Mouse (Mus musculus) left cerebral cortex, postnatal 25 days (tissue): Measurements from ENCODE around the gene Gna15. TPM values are rescaled to one million over a fixed set of nuclear protein-coding genes. Genes with fewer than 3 reads are reported as not detected.

Experiments used
- DNase-seq, 2 experiments: peaks; one replicate each; pipeline ENCODE4 v3.0.0; 2022; ENCODE audit warnings: low spot score in 2 of 2, mixed read lengths in 1 of 2
- intact Hi-C: fragments of 180-260 bp; cut with DNase I; formaldehyde crosslinking; loops from one replicate; pipeline ENCODE4 v1.15.1; 2025
- total RNA-seq, 2 experiments: library from RNA; stranded (reverse); gene quantifications; 2 replicates each; pipeline ENCODE4 v1.2.3; 2021

The Gna15 gene
- total RNA-seq, 2 experiments from 2014 or later, result 2.0 to 3.1 TPM

GRCm38 (mm10) chr10:81484441-81485059 lies 39.5 kb downstream of the Gna15 start:
- peak in 1 of 2 experiments; percentile 70 for DNase-seq

GRCm38 (mm10) chr10:81483983-81484382 lies 40.0 kb downstream of the Gna15 start:
- intact Hi-C loops, result loop anchor here (2.0 kb wide), 1 partner anchor 15 kb away; no protein-coding TSS in a partner anchor
- peak in 1 of 2 experiments; percentile 71 for DNase-seq

More at GRCm38 (mm10) chr10:81484441-81485059, 39.5 kb downstream of the Gna15 start:
- intact Hi-C loops, result no loop called here

- intact Hi-C loops, result loop anchor here (2.0 kb wide), 1 partner anchor 14 kb away; no protein-coding TSS in a partner anchor
- peak; percentile 69 to 79 for DNase-seq
These were observed 41.5 kb downstream of the Gna15 start, which contains the start of gene Celf5 for GRCm38 (mm10) chr10:81482533-81482889. Gene Celf5, minus strand, starts transcription at chr10:81482709.

- no peak for DNase-seq
- intact Hi-C loops, result loop anchor here (2.0 kb wide), 1 partner anchor 13 kb away; no protein-coding TSS in a partner anchor
These were observed 42.2 kb downstream of the Gna15 start for GRCm38 (mm10) chr10:81481605-81482532.

GRCm38 (mm10) chr10:81474461-81474860 lies 49.6 kb downstream of the Gna15 start:
- intact Hi-C loops, result no loop called here
- DNase-seq, result no peak

- intact Hi-C loops, result no loop called here
These were observed 51.0 kb downstream of the Gna15 start for GRCm38 (mm10) chr10:81473003-81473451.

GRCm38 (mm10) chr10:81472403-81473002 lies 51.5 kb downstream of the Gna15 start:
- intact Hi-C loops, result no loop called here
- no peak for DNase-seq

More at GRCm38 (mm10) chr10:81473003-81473451, 51.0 kb downstream of the Gna15 start:
- DNase-seq, result peak; percentile 92 to 98

GRCm38 (mm10) chr10:81470454-81470853 lies 53.6 kb downstream of the Gna15 start:
- DNase-seq, result peak in 1 of 2 experiments; percentile 77
- intact Hi-C loops, result no loop called here

- DNase-seq, result peak; percentile 66 to 96
- intact Hi-C loops, result loop anchor here (2.0 kb wide), 1 partner anchor 14 kb away; the partner anchor contains the start of gene Celf5
These were observed 54.8 kb downstream of the Gna15 start for GRCm38 (mm10) chr10:81469253-81469652.

GRCm38 (mm10) chr10:81467670-81468235 lies 56.3 kb downstream of the Gna15 start:
- intact Hi-C loops, result loop anchor here (2.0 kb wide), 1 partner anchor 15 kb away; the partner anchor contains the start of gene Celf5
- DNase-seq, result peak in 1 of 2 experiments; percentile 68

GRCm38 (mm10) chr10:81466881-81467280 lies 57.1 kb downstream of the Gna15 start:
- no peak for DNase-seq
- intact Hi-C loops, result no loop called here

GRCm38 (mm10) chr10:81466066-81466465 lies 58.0 kb downstream of the Gna15 start:
- intact Hi-C loops, result no loop called here
- no peak for DNase-seq

GRCm38 (mm10) chr10:81465265-81465645 lies 58.8 kb downstream of the Gna15 start:
- DNase-seq, result no peak
- intact Hi-C loops, result no loop called here

- intact Hi-C loops, result no loop called here
- no peak for DNase-seq
These were observed 59.4 kb downstream of the Gna15 start for GRCm38 (mm10) chr10:81464405-81465264.

GRCm38 (mm10) chr10:81463531-81463930 lies 60.5 kb downstream of the Gna15 start:
- intact Hi-C loops, result no loop called here
- DNase-seq, result no peak

- intact Hi-C loops, result no loop called here
- DNase-seq, result no peak
These were observed 61.1 kb downstream of the Gna15 start for GRCm38 (mm10) chr10:81462917-81463316.

- intact Hi-C loops, result no loop called here
- no peak for DNase-seq
These were observed 61.6 kb downstream of the Gna15 start for GRCm38 (mm10) chr10:81462415-81462804.

- DNase-seq, result no peak
- intact Hi-C loops, result no loop called here
These were observed 62.2 kb downstream of the Gna15 start for GRCm38 (mm10) chr10:81461673-81462414.
